Mouse (Mus musculus): ENCODE data around the gene Gramd1b.
A peak's percentile ranks its signal among the peaks of the same experiment; 100 is the strongest.

Gene Gramd1b

GRCm38 (mm10) chr9:40333649-40334396 is 197.4 kb downstream of the Gramd1b start:
- peak; percentile 79 for DNase-seq (ENCODE audit: low read depth)

GRCm38 (mm10) chr9:40332731-40333648 is 198.2 kb downstream of the Gramd1b start:
- DNase-seq (ENCODE audit: low read depth), result no peak

GRCm38 (mm10) chr9:40332326-40332725 is 198.9 kb downstream of the Gramd1b start:
- no peak for DNase-seq (ENCODE audit: low read depth)

GRCm38 (mm10) chr9:40331411-40332286 is 199.5 kb downstream of the Gramd1b start:
- DNase-seq (ENCODE audit: low read depth), result no peak

GRCm38 (mm10) chr9:40330609-40331382 is 200.4 kb downstream of the Gramd1b start:
- peak; percentile 81 for DNase-seq (ENCODE audit: low read depth)

DNA sequence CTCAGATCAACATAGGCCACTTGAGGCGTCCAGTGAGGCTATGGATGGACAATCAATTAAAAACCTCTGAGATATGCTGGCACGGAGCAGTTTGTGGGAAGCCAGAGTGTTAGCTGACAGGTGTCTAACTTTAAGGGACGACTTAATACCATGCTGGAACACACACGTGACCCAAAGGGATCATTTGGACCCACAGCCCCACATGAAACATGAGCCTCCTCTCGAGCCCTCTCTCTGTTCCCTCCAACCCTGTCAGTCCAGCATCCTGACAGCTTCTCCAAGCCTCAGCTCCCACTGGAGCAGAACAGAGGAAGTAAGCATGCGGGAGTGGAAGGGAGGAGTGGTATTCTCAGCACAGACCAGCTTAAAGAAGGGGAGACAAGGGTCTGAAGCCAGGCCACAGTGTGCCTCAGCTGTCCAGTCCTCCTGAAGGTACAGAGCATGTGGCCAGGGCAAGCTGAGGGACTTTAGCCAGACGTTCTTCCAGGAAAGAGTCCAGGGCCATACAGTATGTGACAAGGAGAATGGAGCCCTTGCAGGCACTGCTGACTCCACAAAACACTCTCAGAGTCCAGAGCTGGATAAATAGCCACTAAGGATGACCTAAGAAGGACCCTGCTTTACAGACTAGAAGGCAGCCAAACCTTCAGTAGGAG is 204.8 kb downstream of the Gramd1b start:
- no peak for DNase-seq (ENCODE audit: low read depth)

DNA sequence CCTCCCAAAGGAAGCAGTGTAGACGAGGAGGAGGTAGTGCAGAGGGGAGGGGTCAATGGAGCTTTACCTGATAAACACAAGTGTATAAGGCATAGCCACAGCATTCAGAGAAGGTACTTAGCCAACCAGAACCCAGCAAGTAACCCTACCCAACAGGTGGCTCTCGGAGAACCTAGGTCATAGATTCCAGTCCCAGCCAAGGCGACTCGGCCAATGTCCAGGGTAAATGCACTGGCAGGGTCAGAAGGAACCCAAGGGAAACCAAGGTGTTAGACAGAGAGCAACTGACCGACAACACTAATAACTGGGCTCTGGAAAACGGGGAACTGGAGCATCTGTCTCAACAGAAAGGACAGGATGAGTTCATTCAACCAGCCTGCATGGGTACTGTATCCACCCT is 206.4 kb downstream of the Gramd1b start:
- no peak for DNase-seq (ENCODE audit: low read depth)

DNA sequence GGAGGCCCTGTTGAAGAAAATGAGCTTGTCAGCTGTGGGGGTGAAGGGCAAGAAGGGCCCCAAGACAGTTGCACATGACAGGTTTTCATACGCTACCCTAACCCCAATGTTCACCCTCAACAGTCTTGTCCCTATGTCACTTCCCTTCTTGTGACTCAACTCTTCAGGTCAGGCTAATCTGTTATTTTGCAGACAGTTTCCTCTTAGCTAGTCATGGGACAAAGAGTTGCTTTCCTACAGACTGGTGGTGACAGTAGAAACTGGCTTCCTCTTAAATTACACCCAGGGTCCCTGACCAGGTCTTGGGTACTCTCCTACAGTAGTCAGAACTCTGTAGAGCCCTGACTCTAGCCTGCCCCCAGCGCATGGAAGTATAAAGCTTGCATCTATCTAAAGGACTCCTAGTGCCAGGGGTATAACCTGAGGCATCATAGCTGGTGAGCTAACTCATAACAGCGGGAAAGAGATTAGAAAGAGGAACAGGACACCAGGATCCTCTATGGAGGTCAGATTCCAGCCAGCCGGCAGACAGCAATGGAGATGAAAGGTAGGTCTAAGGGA is 206.9 kb downstream of the Gramd1b start:
- no peak for DNase-seq (ENCODE audit: low read depth)

DNA sequence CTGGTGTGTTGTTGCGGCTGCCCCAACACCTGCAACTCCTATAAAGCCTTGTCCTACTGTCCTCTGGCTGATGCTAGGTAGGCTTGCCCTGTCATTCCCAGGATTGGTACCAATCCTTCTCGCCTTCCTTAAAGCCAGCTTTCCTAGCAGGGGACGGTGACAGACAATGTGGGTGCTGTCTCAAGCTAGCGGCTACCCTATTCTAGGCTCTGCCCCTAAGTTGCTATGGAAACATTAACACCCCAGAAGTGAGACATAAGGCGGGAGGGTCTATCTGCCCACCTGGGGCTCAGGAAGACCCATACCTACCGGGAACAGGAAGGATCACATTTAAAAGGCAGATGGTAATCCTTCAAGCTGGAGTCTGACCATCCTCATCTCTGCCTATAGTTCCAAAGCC is 207.4 kb downstream of the Gramd1b start:
- no peak for DNase-seq (ENCODE audit: low read depth)

- DNase-seq (ENCODE audit: low read depth), result no peak
Measured at GRCm38 (mm10) chr9:40323171-40323570, 208.0 kb downstream of the Gramd1b start.

GRCm38 (mm10) chr9:40322372-40322771 is 208.8 kb downstream of the Gramd1b start:
- DNase-seq (ENCODE audit: low read depth), result no peak

- DNase-seq (ENCODE audit: low read depth), result no peak
Measured at GRCm38 (mm10) chr9:40321668-40322003, 209.5 kb downstream of the Gramd1b start.

DNA sequence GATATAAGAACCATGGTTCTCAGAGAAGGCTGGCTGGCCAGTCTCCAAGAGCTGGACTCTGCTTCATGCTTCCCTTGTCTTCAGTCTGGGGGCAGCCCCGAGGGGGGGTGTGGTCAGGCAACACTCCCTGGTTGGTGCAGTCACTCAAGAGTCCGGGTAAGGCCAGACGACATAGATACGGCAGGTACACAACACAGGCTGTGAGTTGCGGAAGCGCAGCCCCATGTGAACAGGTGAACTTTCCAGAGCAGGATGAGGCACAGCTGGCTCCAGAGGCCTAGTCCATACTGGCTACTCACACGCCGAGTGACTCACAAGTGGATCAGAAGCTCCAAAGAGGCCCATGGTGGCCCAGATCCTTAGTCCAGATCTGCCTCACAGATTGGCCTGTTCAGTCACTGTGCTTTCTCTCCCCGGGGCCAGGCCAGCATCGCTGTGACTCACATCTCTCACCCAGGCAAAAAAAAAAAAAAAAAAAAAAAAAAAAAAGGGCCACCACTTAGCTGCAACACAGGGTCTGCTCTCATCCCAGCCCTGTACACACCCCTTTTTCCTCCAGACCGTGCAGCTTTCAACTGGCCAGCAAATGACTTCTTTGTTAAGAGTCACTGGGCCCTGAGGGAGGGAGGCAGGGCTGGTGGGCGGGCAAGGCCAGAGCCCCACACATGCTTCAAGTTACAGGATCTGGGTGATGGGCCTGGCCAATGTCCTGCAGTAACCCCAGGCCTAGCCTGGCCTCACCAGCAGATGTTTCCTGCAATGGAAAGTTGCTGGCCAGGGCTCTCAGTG is 210.1 kb downstream of the Gramd1b start:
- DNase-seq (ENCODE audit: low read depth), result no peak

DNA sequence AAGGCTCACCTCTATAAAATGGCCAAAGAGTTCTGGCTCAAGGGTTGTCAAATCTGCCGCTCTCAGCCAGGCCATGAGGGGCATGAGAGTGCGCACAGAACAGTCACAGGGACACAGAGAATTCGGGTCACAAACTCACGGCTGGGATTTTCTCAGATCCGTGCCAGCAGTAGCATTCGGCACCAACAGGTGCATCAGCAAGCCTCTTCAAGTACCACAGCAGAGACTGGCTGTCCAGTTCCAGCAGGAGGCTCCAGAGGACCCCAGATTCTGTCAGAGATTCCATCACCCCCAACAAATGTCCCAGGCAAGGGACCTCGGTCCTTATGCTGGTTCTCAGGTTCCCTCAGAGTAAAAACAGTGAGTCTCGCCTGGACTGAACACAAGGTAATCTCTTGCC is 210.8 kb downstream of the Gramd1b start:
- DNase-seq (ENCODE audit: low read depth), result no peak

- no peak for DNase-seq (ENCODE audit: low read depth)
Measured at GRCm38 (mm10) chr9:40318771-40319170, 212.4 kb downstream of the Gramd1b start.

DNA sequence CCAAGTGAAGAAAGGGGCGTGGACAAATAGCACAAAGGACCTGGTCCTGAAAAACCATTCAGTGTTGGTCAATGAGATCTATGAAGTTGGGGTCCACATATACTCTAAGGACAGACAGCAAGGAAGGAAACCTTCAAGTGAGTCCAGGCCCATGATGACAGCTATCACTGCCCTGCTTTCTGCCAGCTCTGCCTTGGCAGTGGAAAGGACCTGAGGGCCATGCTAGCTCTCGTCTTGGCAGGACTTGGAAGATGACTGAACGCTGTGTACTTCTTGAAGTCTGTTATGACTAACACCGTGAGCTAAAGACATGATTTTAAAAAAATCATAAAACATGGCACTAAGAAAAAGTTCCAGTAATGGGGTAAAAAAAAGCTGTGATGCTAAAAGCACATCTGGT is 213.4 kb downstream of the Gramd1b start:
- DNase-seq (ENCODE audit: low read depth), result no peak

DNA sequence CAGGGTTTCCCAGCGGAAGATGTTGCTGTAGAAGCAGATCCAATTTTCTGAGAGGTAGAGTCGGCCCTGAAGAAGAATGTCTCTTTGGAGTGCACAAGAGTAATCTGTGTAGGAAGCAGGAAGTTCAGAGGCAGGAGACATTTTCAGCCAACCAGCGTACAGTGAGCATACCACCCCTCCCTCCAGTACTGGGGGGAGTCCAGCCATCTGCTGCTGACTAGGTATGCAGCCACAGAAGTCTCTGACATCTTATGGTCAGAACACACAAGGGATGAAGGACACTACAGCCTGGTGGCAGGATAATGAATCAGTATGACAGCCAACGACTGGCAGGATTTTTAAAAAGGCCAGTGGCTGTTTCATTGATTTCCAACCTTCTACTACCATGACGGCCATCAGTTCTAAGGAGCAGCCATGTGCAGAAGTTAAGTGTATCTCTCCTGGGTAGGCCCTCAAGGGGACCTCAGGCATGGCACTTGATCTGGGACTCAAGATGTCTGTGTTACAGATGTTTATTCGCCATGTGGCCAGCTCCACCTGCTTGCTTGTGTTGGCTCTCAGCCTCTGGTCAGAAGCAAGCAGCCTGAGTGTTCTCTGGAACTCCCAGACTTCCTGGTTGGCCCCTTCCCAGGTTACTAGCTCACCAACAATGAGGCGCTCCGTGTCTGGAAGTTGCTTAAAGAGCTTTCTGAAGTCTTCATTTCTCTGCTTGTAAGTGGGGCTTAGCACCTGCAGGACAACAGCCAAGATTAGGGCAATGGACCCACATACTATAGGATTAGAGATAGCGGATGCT is 214.1 kb downstream of the Gramd1b start:
- DNase-seq (ENCODE audit: low read depth), result no peak

DNA sequence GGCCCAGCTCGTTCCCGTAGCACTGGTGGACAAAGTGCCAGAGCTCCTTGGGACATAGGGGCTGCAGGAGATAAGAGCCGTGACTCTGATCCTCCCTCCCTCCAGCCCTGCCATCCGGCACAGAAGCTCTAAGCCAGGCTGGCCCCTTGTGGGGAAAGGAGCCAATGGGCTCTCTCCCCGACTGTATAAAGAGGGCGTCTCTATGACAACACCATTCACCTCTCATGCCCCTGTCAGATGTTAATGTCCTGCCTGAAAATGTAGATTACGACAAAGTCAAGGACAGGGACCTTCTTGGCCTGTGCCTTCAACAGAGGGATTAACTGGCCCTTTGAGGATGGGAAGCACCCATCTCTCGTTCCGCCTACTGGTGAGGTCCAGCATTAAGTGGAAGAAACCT is 219.4 kb downstream of the Gramd1b start:
- DNase-seq (ENCODE audit: low read depth), result no peak

DNA sequence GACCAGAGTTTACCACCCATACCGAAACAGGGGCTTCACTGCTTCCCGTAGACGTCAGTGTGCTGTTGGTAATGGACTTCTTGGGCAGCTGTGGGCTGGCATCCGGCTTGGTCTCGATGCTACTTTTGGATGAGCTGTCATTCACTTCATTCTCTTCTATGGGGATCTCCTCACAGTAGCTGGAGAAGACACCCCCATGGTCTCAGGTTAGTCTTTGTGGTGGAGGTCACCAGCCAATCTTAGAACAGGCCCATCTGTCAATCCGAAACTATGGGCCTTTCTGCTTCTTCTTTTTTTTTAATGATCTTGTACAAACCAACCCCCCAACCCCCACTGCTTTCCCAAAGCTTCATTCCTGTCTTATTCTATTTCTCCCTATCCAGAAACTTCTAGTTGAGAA is 221.3 kb downstream of the Gramd1b start:
- no peak for DNase-seq (ENCODE audit: low read depth)
